Comparison of ENCODE assay signal across 26 mouse cellular contexts in genomic region chr13:26953834-26954233, GRCm38 (mm10).
DNase-seq lines count a peak whose midpoint lies in the region; ATAC-seq and TF ChIP-seq lines count a peak whose summit lies in the region.
"Had no signal": no experiment of that assay in that cellular context is flagged by ENCODE, and none has a peak within 500 bp of the region (broad histone marks: within the 10 kb centered on the region; RNA-seq: fewer than 3 reads in every experiment).

No protein-coding gene starts in this region.

- H3K36me3 ChIP-seq in C2C12 (ENCODE audit: control insufficient read depth, insufficient read depth) = no peaks in the 10 kb centered on the region
- H3K36me3 ChIP-seq in limb, embryonic 10.5 days = no peaks in the 10 kb centered on the region
- H3K36me3 ChIP-seq: embryonic facial prominence, embryonic 13.5 days; embryonic facial prominence, embryonic 15.5 days; forebrain, embryonic 10.5 days; forebrain, embryonic 12.5 days; G1E had no signal

- H3ac ChIP-seq in C2C12 (ENCODE audit: control insufficient read depth, insufficient read length, low read depth) = no peak overlapping the region

- intact Hi-C loops in heart, postnatal 10 days (cut with DNase I) = no loop called here

- TF ChIP-seq CTCF in C2C12 (IDR thresholded peaks at IDR 0.05; ENCODE audit: control insufficient read depth, insufficient read depth, insufficient read length) = no peak

- no peaks in the 10 kb centered on the region for H3K79me2 ChIP-seq in C2C12 (ENCODE audit: control insufficient read depth, insufficient read depth)

- no peaks in the 10 kb centered on the region for H3K9me3 ChIP-seq in limb, embryonic 10.5 days (replicated peaks)
- H3K9me3 ChIP-seq: embryonic facial prominence, embryonic 13.5 days; embryonic facial prominence, embryonic 15.5 days; forebrain, embryonic 10.5 days; forebrain, embryonic 12.5 days; G1E had no signal

- no peak for ATAC-seq in frontal cortex, adult (ENCODE audit: low TSS enrichment)
- ATAC-seq: forebrain, embryonic 14.5 days; forebrain, embryonic 16.5 days had no signal

- H3K27me3 ChIP-seq in C2C12 (ENCODE audit: control insufficient read depth, insufficient read depth, insufficient read length) = no peaks in the 10 kb centered on the region
- H3K27me3 ChIP-seq in limb, embryonic 10.5 days (ENCODE audit: low read depth, poor library complexity, severe bottlenecking) = no peaks in the 10 kb centered on the region
- H3K27me3 ChIP-seq: embryonic facial prominence, embryonic 13.5 days; embryonic facial prominence, embryonic 15.5 days; forebrain, embryonic 12.5 days had no signal

- DNase-seq in 3T3-L1 (ENCODE audit: low read depth, low spot score) = peak; percentile 64
- DNase-seq in Muller cell, postnatal 12 days (ENCODE audit: inconsistent ontology term) = peak; percentile 31
- DNase-seq in thymus, postnatal 10 days (ENCODE audit: low spot score in 2 of 2) = no peak
- DNase-seq in limb, embryonic 10.5 days (ENCODE audit: low spot score) = no peak
- no peak for DNase-seq in heart, postnatal 10 days
- DNase-seq: adrenal gland, adult 2 months; adrenal gland, postnatal 10 days; adrenal gland, postnatal 25 days; B cell, adult 2 months; cerebellum, adult 11 months; cerebellum, adult 18-20 months; cerebellum, adult 8-10 months; cerebellum, adult 9-11 months; cerebellum, postnatal 14 days; cerebellum, postnatal 36 days; embryo, embryonic 11 days had no signal

- WGBS in limb, embryonic 10.5 days = 96% methylated on average over 2 of the region's 2 CpGs

- H3K4me3 ChIP-seq in C2C12 (ENCODE audit: insufficient read depth, poor library complexity, severe bottlenecking) = no peak overlapping the region
- no peak overlapping the region for H3K4me3 ChIP-seq in limb, embryonic 10.5 days
- H3K4me3 ChIP-seq: embryonic facial prominence, embryonic 13.5 days; embryonic facial prominence, embryonic 15.5 days; erythroblast, embryonic 14.5 days; forebrain, embryonic 10.5 days; forebrain, embryonic 12.5 days had no signal

- no peaks in the 10 kb centered on the region for H3K79me3 ChIP-seq in C2C12 (ENCODE audit: low read depth)

- no peak overlapping the region for H3K27ac ChIP-seq in limb, embryonic 10.5 days
- H3K27ac ChIP-seq: embryonic facial prominence, embryonic 13.5 days; embryonic facial prominence, embryonic 15.5 days; forebrain, embryonic 10.5 days; forebrain, embryonic 12.5 days had no signal

- no peaks in the 10 kb centered on the region for H3K4me1 ChIP-seq in limb, embryonic 10.5 days
- H3K4me1 ChIP-seq: embryonic facial prominence, embryonic 13.5 days; embryonic facial prominence, embryonic 15.5 days; forebrain, embryonic 10.5 days; forebrain, embryonic 12.5 days had no signal

TF ChIP-seq in C2C12, 6 proteins besides CTCF, POLR2A, EP300 and RAD21:
- TF ChIP-seq FOSL1 (IDR thresholded peaks at IDR 0.05; ENCODE audit: insufficient read depth, low read length, poor library complexity, severe bottlenecking) (no peak), USF1 (IDR thresholded peaks at IDR 0.05; ENCODE audit: low read depth) (no peak), MYOD1 (IDR thresholded peaks at IDR 0.05; ENCODE audit: control insufficient read depth, insufficient read length, low read depth) (peak; percentile 88)

Comparison
In these comparisons a context has a peak if more than half of its experiments do, and no peak if none do; other contexts are left out.
1. DNase-seq: peak in 3T3-L1 (single experiment) and Muller cell, postnatal 12 days (single experiment); none in thymus, postnatal 10 days (0 of 2), limb, embryonic 10.5 days (single experiment) and heart, postnatal 10 days (0 of 2).